Mouse (Mus musculus): ENCODE results near the gene Prelp.

The Prelp gene

DNA sequence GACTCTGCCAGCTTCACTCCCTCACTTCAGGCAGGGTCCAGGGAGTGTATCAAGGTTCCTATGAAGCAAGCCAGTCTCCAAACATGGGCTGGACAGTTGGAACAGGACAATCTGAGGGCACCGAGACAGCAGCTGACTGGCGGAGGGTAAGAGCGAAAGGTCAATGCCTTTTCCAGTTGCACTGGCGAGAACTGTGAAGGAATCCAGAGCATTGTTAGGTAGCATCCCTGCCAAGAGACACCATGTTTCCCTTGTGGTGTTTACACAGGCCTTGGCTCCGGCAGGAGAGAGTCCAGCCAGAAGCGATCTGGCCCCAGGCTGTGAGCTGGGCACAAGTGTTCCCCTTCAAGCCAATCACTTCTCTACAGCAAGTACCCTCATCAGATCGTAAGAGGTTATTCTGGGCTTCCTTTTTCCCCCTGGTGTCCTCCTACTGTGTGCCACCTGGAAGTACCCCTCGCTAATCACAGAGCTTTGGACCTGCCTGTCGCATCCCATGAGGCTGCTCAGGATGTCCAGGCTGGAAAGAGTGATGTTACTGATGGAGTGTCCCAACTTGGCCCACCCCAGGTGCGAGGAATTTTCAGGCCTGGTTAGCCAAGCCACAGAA, 13.2 kb upstream of the Prelp start:
- DNase-seq (ENCODE audit: low spot score in 2 of 2) = no peak

DNA sequence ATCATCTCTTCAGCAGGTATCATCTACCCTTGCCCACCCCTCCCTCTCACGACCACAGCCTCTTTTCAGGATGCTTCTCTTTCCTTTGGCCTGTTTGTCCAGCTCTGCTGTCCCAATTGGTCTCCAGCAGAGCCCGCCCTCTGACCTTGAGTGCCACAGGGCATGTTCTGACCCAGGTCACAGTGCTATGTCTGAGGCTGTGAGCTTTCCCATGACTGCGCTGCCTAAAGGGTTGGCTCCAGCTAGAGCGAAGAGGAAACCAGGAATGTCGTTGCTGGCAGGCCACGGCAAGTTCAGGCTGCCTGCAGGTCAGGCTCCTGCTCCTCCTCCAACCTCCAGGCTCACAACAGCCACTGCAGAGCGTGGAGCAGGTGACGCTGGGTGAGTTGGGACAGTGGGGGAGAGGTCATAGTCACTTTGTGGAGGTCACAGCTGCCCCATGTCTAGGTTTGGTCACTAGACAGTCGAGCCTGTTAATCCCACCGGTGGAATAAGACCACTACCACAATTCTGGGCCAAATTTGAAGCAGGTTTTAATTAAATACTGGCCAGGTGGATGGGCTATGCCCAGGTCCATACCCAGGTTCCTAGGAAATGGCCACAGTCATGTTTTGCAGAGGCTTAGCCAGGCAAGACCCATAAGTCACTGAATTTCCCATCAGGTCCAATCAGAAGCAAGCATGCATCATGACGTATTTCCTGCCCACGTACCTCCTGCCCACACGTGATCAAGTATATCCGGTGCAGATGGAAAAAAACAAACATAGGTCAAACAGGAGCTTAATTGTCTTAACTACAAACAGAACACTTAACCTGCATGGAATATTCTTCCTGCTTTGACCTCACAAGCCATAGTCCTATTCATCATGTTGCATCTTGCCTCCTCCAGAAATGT, 12.3 kb upstream of the Prelp start:
- DNase-seq (ENCODE audit: low spot score in 2 of 2) = no peak

DNA sequence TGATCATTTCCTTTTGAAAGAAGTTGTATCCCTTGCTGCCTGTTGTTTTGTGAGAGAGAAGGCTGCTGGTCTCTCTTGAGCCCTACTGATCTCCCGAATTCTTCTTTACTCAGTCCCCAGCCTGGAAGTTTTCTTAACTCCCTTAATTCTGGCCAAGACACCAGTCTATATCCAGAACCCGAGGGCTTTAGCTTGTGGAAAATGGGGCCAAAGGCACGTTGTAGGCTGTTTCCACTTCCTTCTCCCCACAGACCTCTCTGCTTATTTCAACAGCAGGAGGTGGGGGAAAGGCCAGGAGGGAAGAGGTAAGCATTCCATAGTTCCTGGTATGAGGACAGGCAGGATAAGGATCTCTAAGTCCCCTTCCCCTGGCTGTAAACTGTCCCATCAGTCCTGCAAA, 8.8 kb upstream of the Prelp start:
- no peak for DNase-seq (ENCODE audit: low spot score in 2 of 2)

DNA sequence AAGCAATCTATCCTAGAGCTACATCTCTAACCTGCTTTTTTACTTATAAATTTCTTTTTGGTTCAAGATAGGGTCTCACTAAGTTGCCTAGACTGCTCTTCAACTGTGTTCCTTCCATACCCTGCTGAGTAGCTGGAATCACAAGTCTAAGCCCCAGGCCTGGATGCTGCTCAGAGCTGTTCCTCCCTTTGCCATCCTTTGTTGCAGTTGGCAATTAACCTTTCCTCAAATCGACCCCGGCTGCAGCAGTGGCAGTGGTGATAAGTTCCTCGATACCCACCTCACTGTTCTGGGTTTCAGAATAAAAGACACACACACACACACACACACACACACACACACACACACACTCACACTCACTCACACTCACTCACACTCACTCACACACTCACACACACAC, 4.0 kb upstream of the Prelp start:
- no peak for DNase-seq (ENCODE audit: low spot score in 2 of 2)

DNA sequence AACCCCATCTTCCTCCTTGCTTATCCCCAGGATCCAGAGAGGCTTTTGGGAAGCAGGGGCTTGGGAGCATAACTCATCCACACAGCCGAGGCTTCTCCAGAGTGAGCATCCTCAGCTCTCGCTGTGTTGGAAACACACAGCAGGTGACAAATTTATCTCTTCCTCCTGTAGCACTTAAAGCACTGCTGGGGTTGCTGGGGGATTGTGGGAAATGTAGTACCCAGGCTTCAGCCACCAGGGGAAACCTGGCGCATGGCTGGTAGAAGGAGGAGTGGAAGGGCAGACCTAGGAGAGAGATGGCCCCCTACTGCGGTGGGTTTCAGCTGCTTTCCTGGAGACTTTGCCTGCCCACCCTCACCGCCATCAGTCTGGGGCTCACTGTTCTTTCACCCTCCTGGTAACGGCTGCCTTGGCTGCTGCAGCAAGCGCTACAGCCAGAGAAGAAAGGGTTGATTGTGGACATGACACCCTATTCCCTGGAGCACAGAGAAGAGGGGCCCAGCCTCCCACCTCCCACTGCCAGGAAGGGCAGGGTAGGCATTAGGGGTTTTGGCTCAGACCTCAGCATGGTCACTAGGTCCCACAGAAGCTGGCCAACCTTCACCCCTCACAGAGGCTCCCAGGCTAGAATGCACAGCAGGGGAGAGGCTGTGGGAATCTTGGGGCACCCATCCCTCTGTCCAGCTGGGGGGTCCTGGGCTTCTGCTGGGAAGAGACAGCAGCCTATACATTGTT, 3.1 kb upstream of the Prelp start:
- DNase-seq (ENCODE audit: low spot score in 2 of 2) = no peak

DNA sequence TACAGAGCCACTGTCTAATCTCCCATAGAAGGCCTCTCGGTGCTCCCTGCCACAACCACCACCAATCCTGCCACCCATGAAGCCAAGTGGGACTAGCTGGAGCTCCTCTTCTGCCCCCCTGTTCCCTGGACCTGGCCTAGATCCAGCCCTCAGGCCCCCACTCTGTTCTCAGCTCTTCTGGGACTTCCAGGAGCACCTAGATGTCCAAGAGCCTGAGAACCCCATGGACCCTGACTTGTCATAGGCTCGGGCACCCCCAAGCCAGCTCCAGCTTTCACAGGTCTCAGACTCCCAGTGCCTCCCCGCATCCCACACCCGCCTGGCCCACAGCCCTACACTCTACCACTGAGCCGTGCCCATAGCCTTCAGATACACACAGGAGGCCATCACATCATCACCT, 1.9 kb upstream of the Prelp start:
- DNase-seq (ENCODE audit: low spot score in 2 of 2) = no peak

DNA sequence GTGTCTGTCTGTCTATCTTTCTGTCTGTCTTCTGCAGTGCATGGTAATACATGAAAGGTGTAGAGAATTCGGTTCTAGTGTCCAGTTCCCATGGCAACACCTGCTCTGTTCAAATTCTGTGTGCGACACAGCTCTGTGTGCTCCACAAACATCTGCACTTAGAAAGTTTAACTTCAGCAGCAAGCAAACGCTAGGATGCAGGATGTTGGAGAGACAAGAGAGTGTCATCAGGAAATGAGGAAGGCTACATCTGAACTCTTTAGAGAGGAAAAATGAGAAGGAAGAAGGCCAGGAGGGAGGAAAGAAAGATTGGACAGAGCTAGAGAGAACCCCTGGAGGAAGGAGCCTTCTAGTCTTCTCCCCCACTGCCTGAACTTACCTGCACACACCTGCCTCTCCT, 338 bp downstream of the Prelp start:
- no peak for DNase-seq (ENCODE audit: low spot score in 2 of 2)

DNA sequence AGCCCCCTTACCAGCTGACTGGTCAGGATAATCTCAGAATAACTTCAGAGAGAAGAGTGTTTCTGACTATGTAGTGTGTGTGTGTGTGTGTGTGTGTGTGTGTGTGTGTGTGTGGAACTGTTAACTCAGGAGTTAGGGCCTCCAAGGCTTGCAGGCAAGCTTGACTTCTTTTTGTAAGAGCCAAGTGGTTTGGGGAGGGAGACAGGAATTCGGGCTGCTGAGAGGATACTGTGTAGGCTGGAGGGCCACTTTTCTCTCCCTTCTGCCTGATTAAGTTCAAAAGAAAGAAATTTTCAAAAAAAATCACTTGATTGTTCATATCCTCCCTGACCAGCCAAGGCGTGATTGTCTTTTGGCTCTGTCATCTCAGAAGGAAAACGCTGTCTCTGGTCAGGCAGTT, 813 bp downstream of the Prelp start:
- no peak for DNase-seq (ENCODE audit: low spot score in 2 of 2)

DNA sequence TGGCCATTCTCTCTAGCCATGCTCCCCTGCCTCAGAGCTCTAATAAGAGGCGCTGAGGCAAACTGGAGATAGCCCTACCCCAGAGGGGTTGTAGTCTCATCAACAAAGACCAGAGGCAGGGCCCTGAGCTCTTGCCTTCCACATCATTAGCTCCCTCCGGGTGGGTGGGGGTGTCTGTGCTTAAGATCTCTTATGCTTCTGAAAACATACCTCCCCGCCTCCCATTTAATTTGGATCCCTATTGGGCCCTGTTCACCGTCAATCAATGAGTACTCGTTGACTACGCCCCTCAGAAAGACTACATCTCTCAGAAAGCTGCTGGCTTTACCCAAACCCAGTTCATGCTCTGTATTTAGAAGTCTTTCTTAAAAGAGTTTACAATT, 3.1 kb downstream of the Prelp start:
- no peak for DNase-seq (ENCODE audit: low spot score in 2 of 2)

DNA sequence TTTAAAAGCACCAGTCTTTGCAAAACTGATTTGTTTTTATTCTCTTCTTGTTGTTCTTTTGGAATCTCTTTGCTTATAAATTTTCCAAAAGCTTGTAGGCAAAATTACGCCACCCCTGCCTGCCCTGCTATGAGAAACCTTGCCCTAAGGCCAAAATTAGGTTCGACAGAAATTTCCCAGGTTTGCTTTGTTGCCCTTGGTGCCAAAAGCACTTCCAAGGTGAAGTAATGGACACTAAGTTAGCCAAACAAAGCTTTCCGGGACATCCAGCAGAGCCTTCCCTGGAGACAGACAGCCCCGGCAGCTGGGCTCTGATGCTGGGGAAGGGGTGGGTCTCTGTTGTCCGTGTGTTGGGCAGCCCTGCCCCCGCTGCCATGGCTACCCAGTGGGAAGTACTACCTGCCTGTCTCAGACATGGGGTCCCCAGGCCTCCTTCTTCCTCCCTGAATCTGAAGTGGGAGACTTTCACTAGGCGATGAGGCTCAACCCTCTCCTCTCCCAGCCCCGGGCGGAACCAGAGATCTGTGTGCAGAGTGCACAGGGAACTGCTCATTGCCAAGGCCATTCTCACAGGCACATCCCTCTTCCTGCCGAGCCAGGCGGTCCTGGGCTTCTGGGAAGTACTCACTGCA, 3.6 kb downstream of the Prelp start:
- no peak for DNase-seq (ENCODE audit: low spot score in 2 of 2)

DNA sequence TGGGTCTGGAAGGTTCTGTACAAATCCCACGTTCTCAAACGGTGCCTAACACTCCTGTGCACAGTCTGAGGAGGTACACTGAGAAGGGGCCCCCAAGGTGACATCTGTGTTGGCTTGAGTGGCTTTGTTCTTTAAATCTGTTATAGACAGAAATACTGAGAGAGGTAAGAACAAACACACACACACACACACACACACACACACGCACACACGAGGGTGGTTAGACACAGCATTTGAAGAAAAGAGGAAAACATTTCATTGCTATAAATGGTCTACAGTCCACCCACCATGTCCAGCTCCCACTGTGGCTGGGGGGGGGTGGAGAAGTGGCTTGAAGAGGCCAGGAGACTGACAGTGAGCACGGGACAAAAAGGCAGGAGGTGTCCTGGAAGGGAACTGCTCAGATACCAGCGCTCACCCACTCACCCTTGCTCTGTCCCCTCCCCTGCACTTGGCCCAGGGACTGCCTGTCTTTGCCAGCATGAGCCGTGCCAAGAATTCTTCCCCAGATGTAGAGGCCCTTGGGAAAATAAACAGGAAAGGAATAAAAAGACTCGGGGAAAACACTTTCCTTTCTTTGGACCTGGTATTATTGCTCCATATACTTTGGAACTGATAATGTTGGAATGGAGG, 5.4 kb downstream of the Prelp start:
- DNase-seq (ENCODE audit: low spot score in 2 of 2) = no peak

DNA sequence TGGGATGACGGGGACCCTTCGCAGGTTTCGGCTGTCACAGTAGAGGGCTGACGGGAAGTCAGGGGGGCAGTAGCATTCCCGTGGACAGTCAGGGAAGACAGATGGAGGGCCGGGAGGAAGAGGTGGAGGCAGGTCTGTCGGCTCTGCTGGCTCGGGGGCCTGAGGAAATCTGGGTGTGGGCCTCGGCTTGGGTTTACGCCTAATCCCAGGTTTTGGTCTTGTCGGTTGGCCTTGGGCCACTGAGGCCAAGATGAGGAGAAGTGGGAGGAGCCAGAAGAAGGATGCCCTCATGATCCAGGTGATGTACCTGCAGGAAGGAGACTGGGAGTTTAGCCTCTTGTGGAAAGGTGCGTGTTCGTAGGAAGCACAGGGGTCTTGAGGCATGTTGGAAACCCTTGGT, 6.1 kb downstream of the Prelp start:
- DNase-seq (ENCODE audit: low spot score in 2 of 2) = no peak

DNA sequence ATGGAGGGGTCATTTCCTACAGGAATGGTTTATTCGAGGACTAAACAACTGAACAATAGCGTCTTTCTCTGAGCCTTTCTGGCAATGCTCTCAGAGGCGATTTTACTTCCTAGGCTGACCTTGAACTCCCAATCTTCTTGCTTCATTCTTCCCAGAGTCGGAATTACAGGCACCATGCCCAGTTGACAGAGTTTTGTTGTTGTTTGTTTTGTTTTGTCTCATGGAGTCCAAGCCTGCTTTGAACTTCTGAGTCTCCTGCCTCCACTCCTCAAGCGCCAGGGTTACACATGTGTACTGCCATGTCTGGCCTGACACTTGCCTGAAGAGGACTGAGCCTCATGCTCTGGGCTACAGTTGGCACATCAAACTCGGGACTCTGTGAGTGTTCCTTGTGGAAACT, 8.2 kb downstream of the Prelp start:
- DNase-seq (ENCODE audit: low spot score in 2 of 2) = no peak

DNA sequence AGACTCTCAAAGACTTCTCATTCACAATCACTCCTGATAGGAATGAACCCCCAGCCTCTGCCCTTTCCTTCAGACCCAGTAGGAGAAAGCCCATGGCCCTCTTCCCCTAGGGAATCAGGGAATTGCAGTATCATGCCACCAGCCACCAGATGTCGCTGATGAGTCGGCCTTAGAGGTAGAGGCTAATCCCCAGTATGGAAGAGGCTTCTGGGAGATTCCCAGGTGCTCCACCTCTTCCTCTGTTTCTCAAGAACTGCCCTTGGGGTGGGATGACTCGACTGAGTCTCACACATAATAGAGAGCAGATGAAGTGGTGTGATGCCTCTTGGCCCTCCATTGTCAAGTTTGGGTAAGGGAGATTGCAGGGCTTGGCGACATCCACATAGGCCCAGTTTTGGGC, 9.8 kb downstream of the Prelp start:
- no peak for DNase-seq (ENCODE audit: low spot score in 2 of 2)

DNA sequence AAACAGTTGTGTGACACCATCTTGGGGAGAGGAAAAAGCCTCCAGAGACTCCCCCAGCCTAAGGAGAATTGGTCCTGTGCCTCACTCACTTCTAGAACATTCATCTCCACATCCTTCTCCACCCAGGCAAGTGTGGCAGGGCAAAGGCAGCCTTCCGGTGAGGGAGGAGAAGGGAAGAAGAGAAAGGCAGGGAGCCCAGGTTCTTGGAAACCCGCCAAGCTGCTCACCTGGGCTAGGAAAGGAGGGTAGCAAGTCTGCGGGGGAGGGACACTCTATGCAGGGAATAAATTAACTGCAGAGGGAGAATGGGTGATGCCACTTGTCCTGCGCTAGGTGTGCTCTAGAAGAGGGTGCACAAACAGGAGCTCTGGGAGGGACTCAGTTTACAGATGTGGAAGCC, 10.2 kb downstream of the Prelp start:
- no peak for DNase-seq (ENCODE audit: low spot score in 2 of 2)

DNA sequence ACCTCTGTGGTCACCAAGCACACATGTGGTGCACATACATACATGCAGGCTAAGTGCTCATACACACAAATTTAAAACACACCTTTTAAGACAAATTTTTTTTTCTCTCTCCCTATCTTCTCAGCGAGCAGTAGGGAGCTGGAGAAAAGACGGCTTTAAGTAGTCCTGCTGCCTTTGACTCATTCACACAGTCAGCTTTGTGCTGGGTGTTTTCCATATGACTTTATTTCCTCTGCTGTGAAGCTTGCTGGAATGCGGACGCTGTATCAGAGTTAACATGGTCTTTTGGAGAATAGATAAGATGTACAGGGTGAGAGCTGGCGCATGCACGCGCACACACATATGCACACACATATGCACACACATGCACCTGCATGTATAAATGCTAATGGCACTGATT, 11.1 kb downstream of the Prelp start:
- no peak for DNase-seq (ENCODE audit: low spot score in 2 of 2)

DNA sequence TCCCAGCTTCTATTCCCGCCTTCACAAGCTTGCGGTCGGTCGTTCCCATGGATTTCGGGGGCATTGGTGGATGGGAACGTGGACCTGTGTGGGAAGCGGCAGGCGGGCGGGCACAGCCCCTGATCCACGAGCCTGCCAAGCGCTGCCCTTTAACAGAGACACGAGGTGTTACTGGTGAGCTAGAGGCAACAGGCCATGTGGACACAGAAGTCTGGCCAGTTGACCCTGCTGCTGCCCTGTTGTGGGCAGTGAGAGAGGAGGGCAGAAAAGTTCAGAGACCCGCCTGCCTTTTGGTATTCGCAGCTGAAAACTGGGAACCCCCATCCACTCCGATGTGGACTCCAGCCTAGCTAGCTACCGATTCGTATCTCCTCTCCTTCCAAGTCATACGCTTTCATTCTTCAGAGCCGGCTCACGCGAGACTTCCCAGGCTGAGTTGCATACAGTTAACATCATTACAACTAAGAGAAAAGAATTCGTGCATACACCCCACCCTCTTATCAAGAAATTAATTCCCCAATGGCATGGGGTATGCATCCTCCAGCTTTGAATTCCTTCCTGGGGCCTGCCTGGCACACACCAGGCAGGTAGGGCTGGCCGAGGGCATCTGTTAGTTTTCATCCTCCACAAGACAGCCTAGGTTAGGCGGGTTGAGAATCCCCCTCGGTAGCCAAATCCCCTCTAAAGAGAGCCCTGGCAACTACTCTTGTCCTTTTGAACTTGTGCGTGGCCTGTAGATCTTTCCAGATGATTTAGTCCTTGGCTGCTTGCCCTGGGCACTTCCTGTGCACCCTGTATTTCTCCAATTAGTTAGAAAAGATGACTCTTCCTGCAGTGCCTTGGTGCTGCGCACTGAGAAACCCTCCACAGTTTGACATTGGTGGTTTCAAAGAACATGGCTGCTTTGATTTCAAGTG, 12.3 kb downstream of the Prelp start:
- no peak for DNase-seq (ENCODE audit: low spot score in 2 of 2)

DNA sequence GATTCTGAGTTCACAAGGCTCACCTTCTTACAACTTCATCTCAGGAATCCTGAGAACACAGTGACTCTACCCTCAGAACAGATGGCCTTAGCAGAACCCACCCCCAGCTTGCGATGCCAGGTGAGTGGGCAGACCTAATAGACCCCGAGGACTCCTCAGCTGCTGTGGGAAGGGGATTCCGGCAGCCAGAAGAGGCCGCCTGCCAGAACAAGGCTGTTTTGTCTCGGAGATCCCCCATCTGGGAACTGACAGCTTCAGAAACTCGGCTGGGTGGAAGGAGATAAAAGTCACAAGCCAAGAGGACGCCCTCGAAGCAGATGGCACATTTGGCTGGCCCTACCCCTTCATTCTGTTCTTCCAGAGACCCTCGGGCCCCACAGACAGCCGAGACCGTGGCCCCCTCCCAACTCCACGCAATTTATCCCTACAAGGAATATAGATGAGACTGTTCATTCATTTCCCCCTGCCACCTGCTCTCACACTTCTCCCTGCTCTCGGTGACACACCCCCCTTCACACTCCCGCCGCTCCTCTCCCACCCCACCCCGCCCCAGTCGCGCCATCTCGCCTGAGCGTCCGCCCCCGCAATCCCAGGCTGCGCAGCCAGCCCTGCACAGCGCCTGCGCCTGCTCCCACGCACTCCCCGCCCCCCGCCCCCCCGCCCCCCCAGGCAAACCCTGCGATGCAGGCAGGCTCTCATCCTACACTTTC, 13.1 kb downstream of the Prelp start, which contains the start of gene Optc:
TSS of gene Optc (minus strand) at position 51 of the 710 bp plus-strand sequence.
- peak in 1 of 2 experiments; percentile 58 for DNase-seq (ENCODE audit: low spot score in 2 of 2)

DNA sequence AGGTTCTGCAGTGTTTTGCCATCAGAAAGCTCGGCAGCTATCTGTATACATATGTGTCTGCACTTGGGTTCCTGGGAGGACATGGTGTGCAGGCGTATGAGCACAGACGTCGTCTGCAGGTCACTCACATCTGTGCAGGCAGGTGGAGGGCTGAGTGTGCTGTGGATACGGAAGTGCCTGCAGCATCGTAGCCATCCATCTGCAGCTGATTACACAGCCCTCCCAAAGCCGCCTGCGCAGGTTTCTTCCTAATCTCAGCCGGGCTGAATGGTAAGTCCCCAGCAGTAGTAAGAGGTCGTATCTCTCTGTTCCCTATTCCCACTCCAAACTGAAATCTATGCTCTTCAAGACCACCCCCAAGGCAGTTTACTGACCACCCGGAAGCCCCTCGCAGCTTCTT, 14.8 kb downstream of the Prelp start:
- no peak for DNase-seq (ENCODE audit: low spot score in 2 of 2)

DNA sequence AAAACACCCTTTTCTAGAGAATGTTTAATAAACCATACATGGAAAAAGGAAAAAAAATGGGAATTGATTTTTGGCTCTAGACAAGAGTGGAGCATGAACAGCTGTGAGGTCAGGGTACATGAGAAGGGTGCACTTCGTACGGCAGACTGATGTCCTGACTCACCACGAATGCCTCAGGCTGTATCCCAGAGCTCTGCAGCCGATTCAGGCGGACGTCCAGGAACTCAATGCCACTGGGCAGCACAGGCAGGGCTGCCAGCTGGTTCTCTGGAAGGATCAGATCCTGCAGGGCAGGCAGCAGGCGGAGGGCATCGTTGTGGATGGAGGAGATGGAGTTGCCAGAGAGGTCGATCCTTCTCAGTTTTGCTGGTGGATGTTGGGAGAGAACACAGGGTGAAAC, 20.4 kb downstream of the Prelp start:
- DNase-seq (ENCODE audit: low spot score in 2 of 2) = no peak

All from frontal cortex, postnatal 25 days (tissue).